Mouse (Mus musculus): ENCODE data around the gene Zbtb9. TPM values are rescaled to one million over a fixed set of nuclear protein-coding genes. Genes with fewer than 3 reads are reported as not detected.
A peak's percentile ranks its signal among the peaks of the same experiment; 100 is the strongest.

Zbtb9 gene
- polyA plus RNA-seq, 1 experiment from 2014 or later = 11.5 TPM

DNA sequence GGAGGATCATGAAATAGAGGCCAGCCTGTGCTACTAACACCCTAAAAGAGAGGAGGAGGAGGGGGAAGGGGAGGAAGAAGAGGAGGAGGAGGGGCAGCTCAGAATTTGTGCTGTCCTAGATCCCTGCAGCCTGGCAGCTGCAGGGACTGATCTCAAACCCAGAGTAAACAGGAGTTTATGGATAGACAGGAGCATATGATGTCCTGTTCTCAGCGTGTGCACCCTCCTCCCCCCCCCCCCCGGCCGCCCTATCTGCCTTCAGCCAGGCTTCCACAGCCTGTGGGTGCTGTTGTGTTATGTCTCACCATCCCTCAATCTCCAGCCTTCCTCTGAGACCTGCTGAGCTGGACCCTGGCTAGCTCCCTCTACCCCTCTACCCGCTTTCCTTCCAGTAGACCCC, 55.9 kb downstream of the Zbtb9 start, which contains the start of gene Bak1:
TSS of gene Bak1 (minus strand) at position 101 of the 400 bp plus-strand sequence.
- Histone ChIP-seq H3K9ac (ENCODE audit: low read length) (peak within 1 kb of the TSS; percentile 96), H3K4me2 (ENCODE audit: low read depth, severe bottlenecking) (peak within 1 kb of the TSS; percentile 89), H3K4me1 (ENCODE audit: control insufficient read depth, insufficient read depth, low read length) (peaks cover 7% of the 10 kb centered on the region), H3K4me3 (ENCODE audit: low read depth, low read length) (peak within 1 kb of the TSS; percentile 79), H3K36me3 (ENCODE audit: control insufficient read depth, insufficient read depth, low read length) (peaks cover 8% of the 10 kb centered on the region), H3K27ac (replicated peaks; ENCODE audit: low read depth, low read length) (peak within 1 kb of the TSS; percentile 79), H3K9me3 (ENCODE audit: control insufficient read depth, low read length) (no peaks in the 10 kb centered on the region), H3K27me3 (ENCODE audit: control insufficient read depth, insufficient read depth, low read length) (no peaks in the 10 kb centered on the region)
- 0 out of 2 replicates have a peak, but pooled peaks have one; percentile 20 for ATAC-seq (ENCODE audit: insufficient number of reproducible peaks, low FRiP score, low TSS enrichment, low read depth)
- no peak for DNase-seq (ENCODE audit: low spot score)
- 75% methylated on average over 4 of the region's 4 CpGs for WGBS

GRCm38 (mm10) chr17:27029431-27029830, 56.5 kb downstream of the Zbtb9 start:
- Histone ChIP-seq H3K36me3 (ENCODE audit: control insufficient read depth, insufficient read depth, low read length) (peaks cover 8% of the 10 kb centered on the region), H3K27me3 (ENCODE audit: control insufficient read depth, insufficient read depth, low read length) (no peaks in the 10 kb centered on the region), H3K4me1 (ENCODE audit: control insufficient read depth, insufficient read depth, low read length) (peaks cover 7% of the 10 kb centered on the region), H3K9me3 (ENCODE audit: control insufficient read depth, low read length) (no peaks in the 10 kb centered on the region), H3K9ac (ENCODE audit: low read length) (no peak overlapping the region), H3K4me3 (ENCODE audit: low read depth, low read length) (no peak overlapping the region), H3K4me2 (ENCODE audit: low read depth, severe bottlenecking) (no peak overlapping the region), H3K27ac (replicated peaks; ENCODE audit: low read depth, low read length) (no peak overlapping the region)
- no peak for ATAC-seq (ENCODE audit: insufficient number of reproducible peaks, low FRiP score, low TSS enrichment, low read depth)
- 90% methylated on average over 14 of the region's 14 CpGs for WGBS
- DNase-seq (ENCODE audit: low spot score) = no peak

- Histone ChIP-seq H3K9me3 (ENCODE audit: control insufficient read depth, low read length) (no peaks in the 10 kb centered on the region), H3K4me1 (ENCODE audit: control insufficient read depth, insufficient read depth, low read length) (peaks cover 7% of the 10 kb centered on the region), H3K9ac (ENCODE audit: low read length) (no peak overlapping the region), H3K27me3 (ENCODE audit: control insufficient read depth, insufficient read depth, low read length) (no peaks in the 10 kb centered on the region), H3K4me2 (ENCODE audit: low read depth, severe bottlenecking) (no peak overlapping the region), H3K36me3 (ENCODE audit: control insufficient read depth, insufficient read depth, low read length) (no peaks in the 10 kb centered on the region), H3K4me3 (ENCODE audit: low read depth, low read length) (no peak overlapping the region), H3K27ac (replicated peaks; ENCODE audit: low read depth, low read length) (no peak overlapping the region)
- 88% methylated on average over 4 of the region's 4 CpGs for WGBS
- ATAC-seq (ENCODE audit: insufficient number of reproducible peaks, low FRiP score, low TSS enrichment, low read depth) (no peak), DNase-seq (ENCODE audit: low spot score) (no peak)
Measured at GRCm38 (mm10) chr17:27030896-27031295, 57.9 kb downstream of the Zbtb9 start.

DNA sequence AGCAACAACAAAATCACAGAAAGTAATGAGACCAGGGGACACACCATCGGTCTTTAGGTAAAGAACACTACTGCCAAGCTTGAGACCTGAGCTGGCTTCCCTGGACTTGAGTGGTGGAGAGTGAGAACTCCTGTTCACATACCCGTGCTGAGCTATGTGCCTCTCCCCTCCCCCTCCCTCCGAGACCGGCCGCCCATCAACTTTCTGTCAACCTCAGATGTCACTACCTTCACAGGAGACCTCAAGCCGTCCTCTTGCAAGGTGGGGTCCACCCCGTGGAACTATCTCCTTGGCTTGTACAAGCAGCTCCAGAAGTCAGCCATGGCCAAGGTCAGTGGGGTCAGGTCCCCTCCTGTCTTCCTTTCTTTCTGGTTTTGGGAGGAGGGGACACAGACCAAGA, 59.4 kb downstream of the Zbtb9 start:
- Histone ChIP-seq H3K36me3 (ENCODE audit: control insufficient read depth, insufficient read depth, low read length) (no peaks in the 10 kb centered on the region), H3K9me3 (ENCODE audit: control insufficient read depth, low read length) (no peaks in the 10 kb centered on the region), H3K4me1 (ENCODE audit: control insufficient read depth, insufficient read depth, low read length) (peaks cover 5% of the 10 kb centered on the region), H3K27me3 (ENCODE audit: control insufficient read depth, insufficient read depth, low read length) (no peaks in the 10 kb centered on the region), H3K4me3 (ENCODE audit: low read depth, low read length) (no peak overlapping the region), H3K9ac (ENCODE audit: low read length) (no peak overlapping the region), H3K4me2 (ENCODE audit: low read depth, severe bottlenecking) (no peak overlapping the region), H3K27ac (replicated peaks; ENCODE audit: low read depth, low read length) (no peak overlapping the region)
- ATAC-seq (ENCODE audit: insufficient number of reproducible peaks, low FRiP score, low TSS enrichment, low read depth) (no peak), DNase-seq (ENCODE audit: low spot score) (no peak)
- WGBS = 54% methylated on average over 7 of the region's 7 CpGs

- ATAC-seq (ENCODE audit: insufficient number of reproducible peaks, low FRiP score, low TSS enrichment, low read depth) = no peak
- WGBS = under 1% methylated on average over 14 of the region's 14 CpGs
- no peak overlapping the region for H3K4me3 ChIP-seq (ENCODE audit: low read depth, low read length)
Measured at GRCm38 (mm10) chr17:27032869-27033268, 59.9 kb downstream of the Zbtb9 start.

GRCm38 (mm10) chr17:27036465-27036864, 63.5 kb downstream of the Zbtb9 start:
- Histone ChIP-seq H3K9ac (ENCODE audit: low read length) (no peak overlapping the region), H3K27me3 (ENCODE audit: control insufficient read depth, insufficient read depth, low read length) (no peaks in the 10 kb centered on the region), H3K4me3 (ENCODE audit: low read depth, low read length) (no peak overlapping the region), H3K27ac (replicated peaks; ENCODE audit: low read depth, low read length) (no peak overlapping the region), H3K9me3 (ENCODE audit: control insufficient read depth, low read length) (no peaks in the 10 kb centered on the region), H3K4me2 (ENCODE audit: low read depth, severe bottlenecking) (no peak overlapping the region), H3K36me3 (ENCODE audit: control insufficient read depth, insufficient read depth, low read length) (no peaks in the 10 kb centered on the region), H3K4me1 (ENCODE audit: control insufficient read depth, insufficient read depth, low read length) (peaks cover 37% of the 10 kb centered on the region)
- 66% methylated on average over 7 of the region's 7 CpGs for WGBS
- DNase-seq (ENCODE audit: low spot score) = no peak
- no peak for ATAC-seq (ENCODE audit: insufficient number of reproducible peaks, low FRiP score, low TSS enrichment, low read depth)

More at GRCm38 (mm10) chr17:27032869-27033268, 59.9 kb downstream of the Zbtb9 start:
- peak; percentile 95 for DNase-seq (ENCODE audit: low spot score)
- H3K4me1 ChIP-seq (ENCODE audit: control insufficient read depth, insufficient read depth, low read length) = peaks cover 3% of the 10 kb centered on the region
- no peak overlapping the region for H3K4me2 ChIP-seq (ENCODE audit: low read depth, severe bottlenecking)
- H3K9me3 ChIP-seq (ENCODE audit: control insufficient read depth, low read length) = no peaks in the 10 kb centered on the region
- no peak overlapping the region for H3K9ac ChIP-seq (ENCODE audit: low read length)
- no peaks in the 10 kb centered on the region for H3K36me3 ChIP-seq (ENCODE audit: control insufficient read depth, insufficient read depth, low read length)
- H3K27me3 ChIP-seq (ENCODE audit: control insufficient read depth, insufficient read depth, low read length) = no peaks in the 10 kb centered on the region
- H3K27ac ChIP-seq (replicated peaks; ENCODE audit: low read depth, low read length) = no peak overlapping the region

- H3K36me3 ChIP-seq (ENCODE audit: control insufficient read depth, insufficient read depth, low read length) = no peaks in the 10 kb centered on the region
- no peak overlapping the region for H3K27ac ChIP-seq (replicated peaks; ENCODE audit: low read depth, low read length)
- no peaks in the 10 kb centered on the region for H3K9me3 ChIP-seq (ENCODE audit: control insufficient read depth, low read length)
- H3K4me1 ChIP-seq (ENCODE audit: control insufficient read depth, insufficient read depth, low read length) = peaks cover 45% of the 10 kb centered on the region
- peak overlapping the region; percentile 32 for H3K9ac ChIP-seq (ENCODE audit: low read length)
- no peak overlapping the region for H3K4me3 ChIP-seq (ENCODE audit: low read depth, low read length)
- H3K4me2 ChIP-seq (ENCODE audit: low read depth, severe bottlenecking) = 0 out of 2 replicates have a peak overlapping the region, but pooled peaks have one; percentile 4
- ATAC-seq (ENCODE audit: insufficient number of reproducible peaks, low FRiP score, low TSS enrichment, low read depth) (no peak), DNase-seq (ENCODE audit: low spot score) (no peak)
- WGBS = 33% methylated on average over 18 of the region's 18 CpGs
- no peaks in the 10 kb centered on the region for H3K27me3 ChIP-seq (ENCODE audit: control insufficient read depth, insufficient read depth, low read length)
Measured at GRCm38 (mm10) chr17:27038335-27039050, 65.5 kb downstream of the Zbtb9 start.

DNA sequence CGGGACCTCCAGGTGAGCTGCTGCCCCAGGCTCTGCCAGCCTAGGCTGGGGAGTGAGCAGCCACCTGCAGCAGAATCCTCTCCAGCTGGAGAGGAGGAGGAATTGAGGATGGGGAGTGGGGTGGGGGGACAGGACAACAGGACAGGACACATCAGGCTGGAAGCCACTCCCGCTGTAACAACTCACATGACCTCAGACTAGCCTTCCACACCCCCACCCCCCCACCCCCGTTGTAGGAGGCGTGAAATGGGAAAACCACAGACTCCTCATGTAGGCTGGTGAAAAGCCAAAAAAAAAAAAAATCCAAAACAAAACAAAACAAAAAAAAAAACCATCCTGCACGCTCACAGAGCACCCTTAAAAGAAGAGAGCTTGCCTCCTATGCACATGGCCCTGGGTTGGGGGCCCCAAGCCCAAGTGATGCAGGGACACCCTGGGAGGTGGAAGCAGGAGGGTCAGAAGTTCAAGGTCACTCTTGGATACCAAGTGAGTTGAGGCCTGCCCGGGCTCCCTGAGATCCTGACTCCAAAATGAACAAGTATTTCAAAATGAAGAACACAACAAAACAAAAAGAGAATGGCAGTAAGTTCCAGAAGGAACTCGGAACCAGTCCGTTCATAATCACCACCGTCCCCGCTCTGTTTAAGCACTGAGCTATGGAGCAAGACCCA, 66.6 kb downstream of the Zbtb9 start:
- Histone ChIP-seq H3K4me1 (ENCODE audit: control insufficient read depth, insufficient read depth, low read length) (peaks cover 48% of the 10 kb centered on the region), H3K9me3 (ENCODE audit: control insufficient read depth, low read length) (no peaks in the 10 kb centered on the region), H3K4me2 (ENCODE audit: low read depth, severe bottlenecking) (peak overlapping the region; percentile 28; the same call in 1 of the 2 replicates), H3K27me3 (ENCODE audit: control insufficient read depth, insufficient read depth, low read length) (no peaks in the 10 kb centered on the region), H3K36me3 (ENCODE audit: control insufficient read depth, insufficient read depth, low read length) (no peaks in the 10 kb centered on the region), H3K9ac (ENCODE audit: low read length) (peak overlapping the region; percentile 43), H3K27ac (replicated peaks; ENCODE audit: low read depth, low read length) (peak overlapping the region; percentile 90), H3K4me3 (ENCODE audit: low read depth, low read length) (no peak overlapping the region)
- ATAC-seq (ENCODE audit: insufficient number of reproducible peaks, low FRiP score, low TSS enrichment, low read depth) (no peak), DNase-seq (ENCODE audit: low spot score) (no peak)
- WGBS = 63% methylated on average over 10 of the region's 10 CpGs
